Mouse (Mus musculus) hindbrain, embryonic 10.5 days (tissue): ENCODE data around the gene Prelp. TPM values are rescaled to one million over a fixed set of nuclear protein-coding genes. Genes with fewer than 3 reads are reported as not detected.
"Not testable (repeated sequence)": the region's sequence is repeated elsewhere in the genome, so short reads cannot be mapped to it uniquely, and the experiment has no call there.

Source experiments
- DNase-seq: peaks from one replicate; pipeline ENCODE4 v3.0.0-alpha.2; 2017; ENCODE audit warnings: low spot score
- H3K27ac ChIP-seq: fragments of 300-500 bp; sonication (generic); 2 replicates; pipeline ENCODE4 v1.5.1; 2016; ENCODE audit warnings: mild to moderate bottlenecking, moderate library complexity
- H3K27me3 ChIP-seq: fragments of 300-500 bp; sonication (generic); 2 replicates; pipeline ENCODE4 v1.6.1; 2016; ENCODE audit warnings: mild to moderate bottlenecking; ENCODE audit not compliant: poor library complexity, insufficient read depth, severe bottlenecking
- H3K36me3 ChIP-seq: fragments of 300-500 bp; sonication (generic); 2 replicates; pipeline ENCODE4 v1.6.1; 2016; ENCODE audit warnings: mild to moderate bottlenecking, moderate library complexity
- H3K4me1 ChIP-seq: fragments of 300-500 bp; sonication (generic); replicated peaks from 2 replicates; pipeline ENCODE4 v1.6.1; 2016; ENCODE audit warnings: mild to moderate bottlenecking
- H3K4me3 ChIP-seq: fragments of 300-500 bp; sonication (generic); 2 replicates; pipeline ENCODE4 v1.5.1; 2016; ENCODE audit warnings: mild to moderate bottlenecking, moderate library complexity
- H3K9me3 ChIP-seq: fragments of 300-500 bp; sonication (generic); 2 replicates; pipeline ENCODE4 v1.6.1; 2016; ENCODE audit warnings: mild to moderate bottlenecking, moderate library complexity
- WGBS: fragments of 180-500 bp; shearing (Covaris S2); methylation state at CpG from one replicate; pipeline ENCODE4 v1.1.7; 2016; 5-methylcytosine and 5-hydroxymethylcytosine counted together
- polyA plus RNA-seq: library from polyadenylated mRNA; unstranded; fragments of >200 nt; fragmentation: Nextera tagmentation; extraction: Ambion mirVana; gene quantifications from 2 replicates; pipeline ENCODE4 v1.2.1, GENCODE M21; 2016

Gene Prelp
- 0.71 and 1.7 TPM in 2 replicates for polyA plus RNA-seq

- no peak for DNase-seq
- H3K4me1 ChIP-seq = peaks cover 56% of the 10 kb centered on the region
- H3K36me3 ChIP-seq = no peaks in the 10 kb centered on the region
- H3K4me3 ChIP-seq = no peak within 1 kb of the TSS
- H3K9me3 ChIP-seq = 0 out of 2 replicates have a peak, but pooled peaks cover under 1% of the 10 kb centered on the region
- peaks cover 18% of the 10 kb centered on the region; the same call in 1 of the 2 replicates for H3K27me3 ChIP-seq
- H3K27ac ChIP-seq = peak within 1 kb of the TSS; percentile 77
- WGBS = 32% methylated on average over 8 of the region's 8 CpGs
Observed at GRCm38 (mm10) chr1:133921304-133921751, at the start of gene Prelp. Prelp (minus strand) TSS chr1:133921414.

DNA sequence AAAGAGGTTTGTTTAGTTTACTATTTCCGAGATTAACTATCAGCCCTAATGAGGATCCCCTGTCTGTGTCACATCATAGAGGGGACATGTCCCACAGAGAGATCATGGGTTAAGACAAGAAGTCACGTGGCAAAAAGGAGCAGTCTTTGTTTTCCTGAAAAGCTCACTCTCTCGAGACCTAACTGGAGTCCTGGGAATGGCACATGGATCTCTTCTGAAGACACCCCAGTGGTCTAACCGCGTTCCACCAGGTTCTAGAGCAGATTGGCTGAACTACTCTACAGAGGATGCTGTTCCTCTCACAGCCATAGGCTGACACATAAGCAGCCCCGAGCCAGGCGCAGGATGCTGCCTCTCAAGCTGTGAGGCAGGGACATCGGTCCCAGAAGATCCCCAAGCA lies 48.2 kb upstream of the Prelp start:
- no peak for DNase-seq
- H3K27ac ChIP-seq = no peak overlapping the region
- no peaks in the 10 kb centered on the region for H3K36me3 ChIP-seq
- peaks cover 48% of the 10 kb centered on the region for H3K4me1 ChIP-seq
- WGBS = 87% methylated on average over 8 of the region's 8 CpGs
- no peaks in the 10 kb centered on the region for H3K9me3 ChIP-seq
- no peak overlapping the region for H3K4me3 ChIP-seq
- no peaks in the 10 kb centered on the region for H3K27me3 ChIP-seq

DNA sequence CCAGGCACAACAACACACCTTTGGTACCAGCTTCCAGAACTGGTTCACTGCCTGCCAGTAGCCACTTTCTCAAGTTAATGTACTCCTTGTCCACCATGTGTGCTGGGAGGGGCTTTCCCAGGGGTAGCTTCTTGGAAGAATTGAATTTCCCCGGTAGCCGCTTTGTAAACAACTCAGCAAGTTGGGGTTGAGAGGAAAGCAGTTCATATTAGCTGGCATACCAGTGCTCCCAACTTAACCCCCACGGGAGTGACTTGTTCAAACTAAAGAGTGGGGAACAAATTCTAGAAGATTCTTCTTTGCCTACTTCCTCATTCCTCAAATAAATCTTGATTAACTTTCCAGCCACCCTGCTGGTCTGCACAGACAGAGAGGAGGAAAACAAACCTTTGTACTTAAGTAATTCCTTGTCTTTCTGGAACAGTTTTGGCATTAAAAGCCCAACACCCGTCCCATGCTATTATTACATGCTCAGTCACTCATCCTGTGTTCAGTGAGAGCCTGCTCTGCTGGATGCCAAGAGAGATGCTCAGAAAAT lies 47.6 kb upstream of the Prelp start:
- H3K4me3 ChIP-seq = no peak overlapping the region
- 71% methylated on average over 4 of the region's 4 CpGs for WGBS
- DNase-seq = no peak

GRCm38 (mm10) chr1:133967481-133968017 lies 46.3 kb upstream of the Prelp start:
- H3K27me3 ChIP-seq = no peaks in the 10 kb centered on the region; the same call in 1 of the 2 replicates
- H3K4me3 ChIP-seq = no peak overlapping the region
- H3K4me1 ChIP-seq = peaks cover 35% of the 10 kb centered on the region
- no peaks in the 10 kb centered on the region for H3K9me3 ChIP-seq
- DNase-seq = no peak
- no peaks in the 10 kb centered on the region for H3K36me3 ChIP-seq
- 74% methylated on average over 7 of the region's 7 CpGs for WGBS
- H3K27ac ChIP-seq = peak overlapping the region; percentile 50; the same call in 1 of the 2 replicates

More for the DNA sequence above, 47.6 kb upstream of the Prelp start:
- Histone ChIP-seq H3K36me3 (no peaks in the 10 kb centered on the region), H3K4me1 (peaks cover 48% of the 10 kb centered on the region), H3K9me3 (no peaks in the 10 kb centered on the region), H3K27ac (0 out of 2 replicates have a peak overlapping the region, but pooled peaks have one; percentile 16), H3K27me3 (no peaks in the 10 kb centered on the region)

- no peaks in the 10 kb centered on the region for H3K9me3 ChIP-seq
- no peak for DNase-seq
- no peak overlapping the region for H3K4me3 ChIP-seq
- WGBS = 66% methylated on average over 2 of the region's 2 CpGs
- no peak overlapping the region for H3K27ac ChIP-seq
- no peaks in the 10 kb centered on the region for H3K36me3 ChIP-seq
- no peaks in the 10 kb centered on the region; the same call in 1 of the 2 replicates for H3K27me3 ChIP-seq
- peaks cover 34% of the 10 kb centered on the region for H3K4me1 ChIP-seq
Observed at GRCm38 (mm10) chr1:133966044-133966443, 44.8 kb upstream of the Prelp start.

- Histone ChIP-seq H3K27me3 (no peaks in the 10 kb centered on the region; the same call in 1 of the 2 replicates), H3K4me3 (no peak overlapping the region), H3K9me3 (no peaks in the 10 kb centered on the region), H3K27ac (no peak overlapping the region; the same call in 1 of the 2 replicates), H3K36me3 (no peaks in the 10 kb centered on the region), H3K4me1 (peaks cover 37% of the 10 kb centered on the region)
- 65% methylated on average over 5 of the region's 5 CpGs for WGBS
- DNase-seq = no peak
Observed at GRCm38 (mm10) chr1:133965298-133965697, 44.1 kb upstream of the Prelp start.

- 77% methylated on average over 5 of the region's 5 CpGs for WGBS
- Histone ChIP-seq H3K36me3 (no peaks in the 10 kb centered on the region), H3K27me3 (no peaks in the 10 kb centered on the region; the same call in 1 of the 2 replicates), H3K4me3 (no peak overlapping the region), H3K27ac (no peak overlapping the region; the same call in 1 of the 2 replicates), H3K4me1 (peaks cover 37% of the 10 kb centered on the region), H3K9me3 (no peaks in the 10 kb centered on the region)
- no peak for DNase-seq
Observed at GRCm38 (mm10) chr1:133964742-133965141, 43.5 kb upstream of the Prelp start.

DNA sequence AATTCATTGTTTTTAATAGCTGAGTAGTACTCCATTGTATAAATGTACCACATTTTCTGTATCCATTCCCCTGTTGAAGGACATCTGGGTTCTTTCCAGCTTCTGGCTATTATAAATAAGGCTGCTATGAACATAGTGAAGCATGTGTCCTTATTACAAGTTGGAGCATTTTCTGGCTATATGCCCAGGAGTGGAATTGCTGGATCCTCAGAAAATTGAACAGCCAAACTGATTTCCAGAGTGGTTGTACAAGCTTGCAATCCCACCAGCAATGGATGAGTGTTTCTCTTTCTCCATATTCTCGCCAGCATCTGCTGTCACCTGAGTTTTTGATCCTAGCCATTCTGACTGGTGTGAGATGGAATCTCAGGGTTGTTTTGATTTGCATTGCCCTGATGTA lies 42.4 kb upstream of the Prelp start:
- not testable (repeated sequence) for H3K27me3 ChIP-seq, H3K4me3 ChIP-seq, H3K36me3 ChIP-seq, H3K9me3 ChIP-seq, H3K27ac ChIP-seq, DNase-seq
- peaks cover 34% of the 10 kb centered on the region for H3K4me1 ChIP-seq
- 98% methylated on average over 1 of the region's 1 CpGs for WGBS

DNA sequence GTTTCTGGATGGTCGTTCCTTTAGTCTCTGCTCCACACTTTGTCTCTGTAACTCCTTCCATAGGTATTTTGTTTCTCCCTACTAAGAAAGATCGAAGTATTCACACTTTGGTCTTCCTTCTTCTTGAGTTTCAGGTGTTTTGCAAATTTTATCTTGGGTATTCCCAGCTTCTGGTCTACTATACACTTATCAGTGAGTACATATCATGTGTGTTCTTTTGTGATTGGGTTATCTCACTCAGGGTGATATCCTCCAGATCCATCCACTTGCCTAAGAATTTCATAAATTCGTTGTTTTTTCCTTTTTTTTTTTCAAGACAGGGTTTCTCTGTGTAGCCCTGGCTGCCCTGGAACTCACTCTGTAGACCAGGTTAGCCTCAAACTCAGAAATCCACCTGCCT lies 41.9 kb upstream of the Prelp start:
- WGBS = 91% methylated on average over 3 of the region's 3 CpGs
- H3K9me3 ChIP-seq, H3K27ac ChIP-seq, DNase-seq, H3K4me3 ChIP-seq, H3K27me3 ChIP-seq, H3K36me3 ChIP-seq: not testable (repeated sequence)
- peaks cover 30% of the 10 kb centered on the region for H3K4me1 ChIP-seq

- WGBS = 13% methylated on average over 18 of the region's 18 CpGs
Observed at GRCm38 (mm10) chr1:133961281-133962134, 40.3 kb upstream of the Prelp start.

GRCm38 (mm10) chr1:133959521-133959920 lies 38.3 kb upstream of the Prelp start:
- no peaks in the 10 kb centered on the region for H3K9me3 ChIP-seq
- H3K36me3 ChIP-seq = no peaks in the 10 kb centered on the region
- peaks cover 2% of the 10 kb centered on the region; the same call in 1 of the 2 replicates for H3K27me3 ChIP-seq
- no peak overlapping the region for H3K4me3 ChIP-seq
- WGBS = 77% methylated on average over 5 of the region's 5 CpGs
- H3K27ac ChIP-seq = no peak overlapping the region
- no peak for DNase-seq
- H3K4me1 ChIP-seq = peaks cover 17% of the 10 kb centered on the region

More at GRCm38 (mm10) chr1:133961281-133962134, 40.3 kb upstream of the Prelp start:
- peaks cover 19% of the 10 kb centered on the region for H3K4me1 ChIP-seq
- DNase-seq = peak; percentile 83
- H3K27ac ChIP-seq = peak overlapping the region; percentile 41
- no peaks in the 10 kb centered on the region for H3K9me3 ChIP-seq
- H3K4me3 ChIP-seq = peak overlapping the region; percentile 26
- no peaks in the 10 kb centered on the region for H3K36me3 ChIP-seq
- no peaks in the 10 kb centered on the region; the same call in 1 of the 2 replicates for H3K27me3 ChIP-seq

DNA sequence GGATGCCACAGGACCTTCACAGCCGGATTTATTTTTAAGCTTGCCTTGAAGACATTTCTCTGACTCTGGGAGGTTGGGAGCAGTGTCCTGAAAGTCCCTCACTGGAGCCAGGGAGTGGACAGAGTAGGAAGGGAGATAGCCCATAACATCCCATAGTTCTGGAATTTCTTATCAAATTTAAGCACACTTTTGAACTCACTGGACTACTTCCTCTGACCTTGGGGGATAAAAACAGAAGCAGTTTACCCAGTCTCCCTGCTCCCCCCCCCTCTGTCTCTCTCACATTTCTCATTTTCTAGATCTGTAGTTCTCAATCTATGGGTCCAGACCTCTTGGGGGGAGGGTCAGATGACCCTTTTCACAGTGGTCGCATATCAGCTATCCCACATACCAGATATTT lies 32.8 kb upstream of the Prelp start:
- no peaks in the 10 kb centered on the region for H3K36me3 ChIP-seq
- H3K4me1 ChIP-seq = peaks cover 21% of the 10 kb centered on the region
- 0 out of 2 replicates have a peak, but pooled peaks cover 2% of the 10 kb centered on the region for H3K27me3 ChIP-seq
- no peak overlapping the region; the same call in 1 of the 2 replicates for H3K27ac ChIP-seq
- no peak overlapping the region for H3K4me3 ChIP-seq
- no peaks in the 10 kb centered on the region for H3K9me3 ChIP-seq
- 60% methylated on average over 2 of the region's 2 CpGs for WGBS
- no peak for DNase-seq
